9 mouse cellular contexts compared by ENCODE assay signal in genomic region chr16:88289421-88290081, GRCm38 (mm10). TPM values are rescaled to one million over a fixed set of nuclear protein-coding genes. Genes with fewer than 3 reads are reported as not detected.
A peak's percentile ranks its signal among the peaks of the same experiment; 100 is the strongest.
DNase-seq lines count a peak whose midpoint lies in the region; ATAC-seq and TF ChIP-seq lines count a peak whose summit lies in the region.
"Had no signal": no experiment of that assay in that cellular context is flagged by ENCODE, and none has a peak within 500 bp of the region (broad histone marks: within the 10 kb centered on the region; RNA-seq: fewer than 3 reads in every experiment).

No protein-coding gene starts in this region.

- peak; percentile 60 to 65 for DNase-seq in cerebellum, postnatal 10 days
- no peak for DNase-seq in lung, postnatal 0 days (ENCODE audit: low spot score)
- no peak for DNase-seq in lung, postnatal 10 days
- peak; percentile 59 for DNase-seq in intestine, embryonic 14.5 days (ENCODE audit: low spot score)
- DNase-seq in adrenal gland, postnatal 4 days (ENCODE audit: low spot score in 2 of 2), result no peak
- DNase-seq in spleen, postnatal 14 days (ENCODE audit: low spot score in 2 of 2), result no peak

- peak overlapping the region; percentile 20; the same call in 1 of the 2 replicates for H3K4me3 ChIP-seq in lung, postnatal 0 days (ENCODE audit: low read depth, low read length)
- peak overlapping the region; percentile 44 for H3K4me3 ChIP-seq in intestine, embryonic 14.5 days (ENCODE audit: low read depth, low read length)
- peak overlapping the region; percentile 48 for H3K4me3 ChIP-seq in neural tube, embryonic 12.5 days
- H3K4me3 ChIP-seq: erythroblast, embryonic 14.5 days had no signal

- H3K9ac ChIP-seq in lung, postnatal 0 days (replicated peaks; ENCODE audit: low read depth), result no peak overlapping the region
- peak overlapping the region; percentile 25; the same call in 1 of the 2 replicates for H3K9ac ChIP-seq in intestine, embryonic 14.5 days (ENCODE audit: low read length)
- H3K9ac ChIP-seq in neural tube, embryonic 12.5 days, result peak overlapping the region; percentile 56

- peaks cover 9% of the 10 kb centered on the region; the same call in 1 of the 2 replicates for H3K27me3 ChIP-seq in lung, postnatal 0 days (replicated peaks; ENCODE audit: insufficient read depth, low read length)
- peaks cover 43% of the 10 kb centered on the region for H3K27me3 ChIP-seq in intestine, embryonic 14.5 days (replicated peaks; ENCODE audit: control insufficient read depth, insufficient read depth, low read length)
- H3K27me3 ChIP-seq in neural tube, embryonic 12.5 days (replicated peaks), result peaks cover 13% of the 10 kb centered on the region

- no peak overlapping the region for H3K27ac ChIP-seq in lung, postnatal 0 days (ENCODE audit: low read length)
- H3K27ac ChIP-seq in intestine, embryonic 14.5 days (ENCODE audit: low read depth), result no peak overlapping the region
- H3K27ac ChIP-seq in neural tube, embryonic 12.5 days, result no peak overlapping the region

- no peaks in the 10 kb centered on the region for H3K36me3 ChIP-seq in lung, postnatal 0 days (ENCODE audit: insufficient read depth, low read length)
- no peaks in the 10 kb centered on the region for H3K36me3 ChIP-seq in intestine, embryonic 14.5 days (ENCODE audit: control insufficient read depth, insufficient read depth, low read length)
- no peaks in the 10 kb centered on the region for H3K36me3 ChIP-seq in neural tube, embryonic 12.5 days

- no peaks in the 10 kb centered on the region for H3K4me1 ChIP-seq in lung, postnatal 0 days (ENCODE audit: insufficient read depth, low read depth, low read length)
- peaks cover 4% of the 10 kb centered on the region; the same call in 1 of the 2 replicates for H3K4me1 ChIP-seq in intestine, embryonic 14.5 days (replicated peaks; ENCODE audit: control insufficient read depth, insufficient read depth, low read length)
- H3K4me1 ChIP-seq in neural tube, embryonic 12.5 days, result peaks cover 6% of the 10 kb centered on the region; the same call in 1 of the 2 replicates

- no peaks in the 10 kb centered on the region for H3K9me3 ChIP-seq in lung, postnatal 0 days (ENCODE audit: low read length)
- no peaks in the 10 kb centered on the region for H3K9me3 ChIP-seq in intestine, embryonic 14.5 days (ENCODE audit: control insufficient read depth, low read length)
- H3K9me3 ChIP-seq in neural tube, embryonic 12.5 days, result no peaks in the 10 kb centered on the region

- TF ChIP-seq EP300 in lung, postnatal 0 days (IDR thresholded peaks at IDR 0.05), result no peak

- TF ChIP-seq CTCF in lung, postnatal 0 days (IDR thresholded peaks at IDR 0.05), result no peak

- ATAC-seq in cerebellum, adult (ENCODE audit: insufficient number of reproducible peaks, low FRiP score, low TSS enrichment), result no peak; the same call in 1 of the 2 replicates
- ATAC-seq in lung, postnatal 0 days, result no peak
- ATAC-seq in intestine, embryonic 14.5 days (replicated peaks; ENCODE audit: low FRiP score, low TSS enrichment, low read depth), result peak; percentile 67; the same call in 1 of the 2 replicates
- ATAC-seq in neural tube, embryonic 12.5 days (ENCODE audit: low FRiP score, low read depth), result peak; percentile 78

- under 1% methylated on average over 39 of the region's 40 CpGs for WGBS in lung, postnatal 0 days
- under 1% methylated on average over 40 of the region's 40 CpGs for WGBS in intestine, embryonic 14.5 days
- 2% methylated on average over 40 of the region's 40 CpGs for WGBS in neural tube, embryonic 12.5 days

- H3K4me2 ChIP-seq in lung, postnatal 0 days (replicated peaks; ENCODE audit: low read depth, low read length), result peak overlapping the region; percentile 41
- peak overlapping the region; percentile 96 for H3K4me2 ChIP-seq in intestine, embryonic 14.5 days (ENCODE audit: low read length)
- peak overlapping the region; percentile 92 for H3K4me2 ChIP-seq in neural tube, embryonic 12.5 days (replicated peaks)

RNA-seq across cellular contexts. Expression of gene Grik1, which starts 0.5 kb away (rescaled TPM):
- polyA plus RNA-seq in lung, postnatal 0 days (2015; fragmentation: Nextera tagmentation; extraction: Ambion mirVana), result 0.15 and 0.25 TPM in 2 replicates
- 1.3 and 1.9 TPM in 2 replicates for polyA plus RNA-seq in intestine, embryonic 14.5 days (2014; fragmentation: Nextera tagmentation; extraction: Ambion mirVana)
- 6.3 and 6.8 TPM in 2 replicates for polyA plus RNA-seq in neural tube, embryonic 12.5 days (2016; fragmentation: Nextera tagmentation; extraction: Ambion mirVana)
- total RNA-seq in adrenal gland, postnatal 4 days (2021), result under 1 TPM; 0.54 to 0.95 TPM
- polyA plus RNA-seq: erythroblast, embryonic 14.5 days had no signal

Comparison
In these comparisons a context has a peak if more than half of its experiments do, and no peak if none do; other contexts are left out.
1. DNase-seq: peak in cerebellum, postnatal 10 days (2 of 2) and intestine, embryonic 14.5 days (single experiment); none in lung, postnatal 0 days (single experiment), lung, postnatal 10 days (single experiment), adrenal gland, postnatal 4 days (0 of 2) and spleen, postnatal 14 days (0 of 2).
2. ATAC-seq: peak in intestine, embryonic 14.5 days (single experiment) and neural tube, embryonic 12.5 days (single experiment); none in cerebellum, adult (single experiment) and lung, postnatal 0 days (single experiment).
3. H3K4me2 ChIP-seq: peak in every context shown above with its lines; median percentile 96 in intestine, embryonic 14.5 days; 92 in neural tube, embryonic 12.5 days; 41 in lung, postnatal 0 days.
4. Peak in every context shown above with its lines, with median percentiles within 50 percentile points of each other: H3K4me3 ChIP-seq.